Mouse (Mus musculus) forebrain, embryonic 16.5 days (tissue): ENCODE data around the gene Lmbrd1. TPM values are rescaled to one million over a fixed set of nuclear protein-coding genes. Genes with fewer than 3 reads are reported as not detected.

Source experiments
- polyA plus RNA-seq: library from polyadenylated mRNA; unstranded; fragments of >200 nt; fragmentation: Nextera tagmentation; extraction: Ambion mirVana; gene quantifications from 2 replicates; pipeline ENCODE4 v1.2.1, GENCODE M21; 2015

Lmbrd1 gene
- polyA plus RNA-seq, 1 experiment from 2014 or later: 44.2 TPM

Other genes starting within 250 kb of the Lmbrd1 start
- gene Col19a1, start 91.2 kb upstream of the Lmbrd1 start, polyA plus RNA-seq: 3.2 and 3.3 TPM in 2 replicates